Mouse (Mus musculus): Measurements from ENCODE around the gene Rhd.

DNA sequence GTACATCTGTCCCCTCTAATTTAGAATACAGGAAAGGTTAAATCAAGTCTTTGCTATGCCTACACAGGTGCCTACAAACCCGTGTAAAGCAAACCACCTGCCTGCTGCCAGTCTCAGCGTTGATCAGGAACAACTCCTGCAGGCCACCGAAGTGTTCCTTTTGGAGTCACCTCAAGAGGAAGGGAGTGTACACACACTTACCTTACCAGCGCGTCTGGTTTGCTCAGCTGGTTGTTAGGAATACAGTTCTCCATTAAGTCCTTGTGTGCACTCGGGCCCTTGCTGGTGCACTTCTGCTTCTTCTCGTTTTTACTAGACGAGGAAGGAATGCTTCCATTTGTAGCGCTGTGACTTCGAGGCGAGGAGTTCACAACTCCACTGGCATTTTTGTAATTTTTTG is 36.5 kb upstream of the Rhd start:
- TF ChIP-seq POLR2A (IDR thresholded peaks at IDR 0.05; ENCODE audit: low read depth, low read length) (no peak), CTCF (IDR thresholded peaks at IDR 0.05; ENCODE audit: extremely low read depth, insufficient read depth, insufficient read length, insufficient replicate concordance) (no peak)

All from spleen, adult 2 months (tissue).